Mouse (Mus musculus) MEL (cell line): Measurements from ENCODE around the gene Hrh1. TPM values are rescaled to one million over a fixed set of nuclear protein-coding genes. Genes with fewer than 3 reads are reported as not detected.

Experiments
- DNase-seq: peaks from one replicate; pipeline ENCODE4 v3.0.0; 2011; ENCODE audit warnings: low read depth, low spot score
- H3K27ac ChIP-seq: 2 replicates; pipeline ENCODE4 v1.5.1; 2012; ENCODE audit warnings: low read depth, mild to moderate bottlenecking, control low read depth, low read length, moderate library complexity; ENCODE audit not compliant: control insufficient read depth
- H3K27me3 ChIP-seq, 2 experiments: fragments of 150-350 bp in 1 of 2; sonication (generic) in 1 of 2; 2 replicates each; pipeline ENCODE4 v1.6.1; 2012; ENCODE audit warnings: low read length in 2 of 2, mild to moderate bottlenecking in 2 of 2, improper control_type of control experiment in 1 of 2, moderate library complexity in 1 of 2; ENCODE audit not compliant: insufficient read depth in 2 of 2, control insufficient read depth in 1 of 2
- H3K36me3 ChIP-seq, 2 experiments: 2 replicates each; pipeline ENCODE4 v1.6.1; 2012 to 2014; ENCODE audit warnings: low read length in 2 of 2, improper control_type of control experiment in 1 of 2, inconsistent platforms in 1 of 2, mild to moderate bottlenecking in 1 of 2; ENCODE audit not compliant: insufficient read depth in 2 of 2, control insufficient read depth in 1 of 2
- H3K4me1 ChIP-seq, 2 experiments: fragments of 150-350 bp in 1 of 2; sonication (generic) in 1 of 2; 2 replicates each; pipeline ENCODE4 v1.6.1; 2012; ENCODE audit warnings: low read length in 2 of 2, improper control_type of control experiment in 1 of 2, mild to moderate bottlenecking in 1 of 2; ENCODE audit not compliant: insufficient read depth in 2 of 2, control insufficient read depth in 1 of 2
- H3K4me3 ChIP-seq, 2 experiments: fragments of 150-350 bp in 1 of 2; sonication (generic) in 1 of 2; 2 replicates each; pipeline ENCODE4 v1.5.1; 2012; ENCODE audit warnings: low read depth in 2 of 2, low read length in 2 of 2, mild to moderate bottlenecking in 2 of 2, moderate library complexity in 2 of 2, control low read depth in 1 of 2, improper control_type of control experiment in 1 of 2; ENCODE audit not compliant: control insufficient read depth in 1 of 2, insufficient read depth in 1 of 2
- H3K79me2 ChIP-seq: 2 replicates; pipeline ENCODE4 v1.6.1; 2012; ENCODE audit warnings: mild to moderate bottlenecking, low read length, moderate library complexity; ENCODE audit not compliant: control insufficient read depth, poor library complexity, insufficient read depth
- H3K9ac ChIP-seq: 2 replicates; pipeline ENCODE4 v1.6.1; 2012; ENCODE audit warnings: low read depth, mild to moderate bottlenecking, control low read depth, low read length, moderate library complexity; ENCODE audit not compliant: control insufficient read depth, poor library complexity, severe bottlenecking
- H3K9me3 ChIP-seq: fragments of 150-350 bp; sonication (generic); replicated peaks from 2 replicates; pipeline ENCODE4 v1.6.1; 2012; ENCODE audit warnings: mild to moderate bottlenecking, low read length, improper control_type of control experiment, moderate library complexity; ENCODE audit not compliant: insufficient read depth
- CHD2 ChIP-seq: IDR thresholded peaks from 2 replicates; pipeline ENCODE4 v1.6.1; 2011; ENCODE audit warnings: low read length, improper control_type of control experiment
- ELF1 ChIP-seq: IDR thresholded peaks from 2 replicates; pipeline ENCODE4 v1.6.1; 2014; ENCODE audit warnings: low read depth, mild to moderate bottlenecking, inconsistent platforms, low read length, improper control_type of control experiment, moderate library complexity
- JUND ChIP-seq: IDR thresholded peaks from 2 replicates; pipeline ENCODE4 v1.6.1; 2011; ENCODE audit warnings: low read depth, mild to moderate bottlenecking, improper control_type of control experiment, low read length
- KAT2A ChIP-seq: conservative IDR thresholded peaks from 2 replicates; pipeline ENCODE4 v1.6.1; 2012; ENCODE audit warnings: low read depth, low read length, improper control_type of control experiment, inconsistent platforms
- MAFK ChIP-seq: IDR thresholded peaks from 2 replicates; pipeline ENCODE4 v1.6.1; 2011; ENCODE audit warnings: low read depth, mild to moderate bottlenecking, low read length, improper control_type of control experiment, borderline replicate concordance
- MAZ ChIP-seq: IDR thresholded peaks from 2 replicates; pipeline ENCODE4 v1.6.1; 2012; ENCODE audit warnings: low read depth, mild to moderate bottlenecking, inconsistent platforms, low read length, improper control_type of control experiment
- MEF2A ChIP-seq: IDR thresholded peaks from 2 replicates; pipeline ENCODE4 v1.6.1; 2014; ENCODE audit warnings: low read depth, mild to moderate bottlenecking, inconsistent platforms, low read length, improper control_type of control experiment; ENCODE audit not compliant: poor library complexity, insufficient replicate concordance, severe bottlenecking; ENCODE audit errors: extremely low read depth
- MXI1 ChIP-seq: IDR thresholded peaks from 2 replicates; pipeline ENCODE4 v1.6.1; 2011; ENCODE audit warnings: mild to moderate bottlenecking, low read depth, low read length, improper control_type of control experiment
- MYB ChIP-seq: IDR thresholded peaks from 2 replicates; pipeline ENCODE4 v1.6.1; 2011; ENCODE audit warnings: mild to moderate bottlenecking, low read depth, low read length, improper control_type of control experiment
- NELFE ChIP-seq: IDR thresholded peaks from 2 replicates; pipeline ENCODE4 v1.6.1; 2011; ENCODE audit warnings: low read depth, low read length, improper control_type of control experiment
- NRF1 ChIP-seq: IDR thresholded peaks from 2 replicates; pipeline ENCODE4 v1.6.1; 2014; ENCODE audit warnings: low read depth, mild to moderate bottlenecking, inconsistent platforms, low read length, improper control_type of control experiment, moderate library complexity; ENCODE audit not compliant: poor library complexity, insufficient read depth, severe bottlenecking
- POLR2AphosphoS5 ChIP-seq: IDR thresholded peaks from 2 replicates; pipeline ENCODE4 v1.6.1; 2012; ENCODE audit warnings: low read depth, borderline replicate concordance, mild to moderate bottlenecking, inconsistent platforms, low read length, moderate library complexity, mixed read lengths
- RCOR1 ChIP-seq: IDR thresholded peaks from 2 replicates; pipeline ENCODE4 v1.6.1; 2012; ENCODE audit warnings: low read depth, mild to moderate bottlenecking, inconsistent platforms, low read length, improper control_type of control experiment
- SIN3A ChIP-seq: IDR thresholded peaks from 2 replicates; pipeline ENCODE4 v1.6.1; 2012; ENCODE audit warnings: low read length, improper control_type of control experiment, inconsistent platforms
- TAL1 ChIP-seq: IDR thresholded peaks from 2 replicates; pipeline ENCODE4 v1.6.1; 2012; ENCODE audit warnings: mild to moderate bottlenecking, inconsistent platforms, low read length, moderate library complexity, mixed read lengths
- TBP ChIP-seq: IDR thresholded peaks from 2 replicates; pipeline ENCODE4 v1.8.0; 2011; ENCODE audit warnings: low read depth, low read length, improper control_type of control experiment
- TCF12 ChIP-seq: IDR thresholded peaks from 2 replicates; pipeline ENCODE4 v1.6.1; 2014; ENCODE audit warnings: low read depth, mild to moderate bottlenecking, inconsistent platforms, low read length, improper control_type of control experiment, moderate library complexity
- UBTF ChIP-seq: IDR thresholded peaks from 2 replicates; pipeline ENCODE4 v1.6.1; 2012; ENCODE audit warnings: low read depth, mild to moderate bottlenecking, inconsistent platforms, low read length, improper control_type of control experiment, moderate library complexity, borderline replicate concordance; ENCODE audit not compliant: insufficient read depth
- ZKSCAN1 ChIP-seq: IDR thresholded peaks from 2 replicates; pipeline ENCODE4 v1.6.1; 2012; ENCODE audit warnings: low read depth, mild to moderate bottlenecking, inconsistent platforms, low read length, improper control_type of control experiment, moderate library complexity
- ZMIZ1 ChIP-seq: IDR thresholded peaks from 2 replicates; pipeline ENCODE4 v1.6.1; 2012; ENCODE audit warnings: low read depth, mild to moderate bottlenecking, inconsistent platforms, low read length, improper control_type of control experiment, moderate library complexity
- ZNF384 ChIP-seq: IDR thresholded peaks from 2 replicates; pipeline ENCODE4 v1.6.1; 2012; ENCODE audit warnings: low read depth, mild to moderate bottlenecking, inconsistent platforms, low read length, improper control_type of control experiment
- polyA plus RNA-seq, 2 experiments: library from polyadenylated mRNA; stranded (reverse) in 1 of 2; unstranded in 1 of 2; fragments of >175 nt in 1 of 2; fragments of >200 nt in 1 of 2; gene quantifications; 2 replicates each; pipeline versions ENCODE4 v1.2.1 to v1.2.4; 2012; ENCODE audit warnings: low replicate concordance in 2 of 2, low read depth in 1 of 2; ENCODE audit not compliant: insufficient read length in 2 of 2, insufficient read depth in 1 of 2, missing spikeins in 1 of 2
- total RNA-seq: library from RNA; depleted of rRNA; stranded (reverse); fragments of 300-350 nt; gene quantifications from 2 replicates; pipeline ENCODE4 v1.2.3, GENCODE M21; 2012

Hrh1 gene
- total and polyA plus RNA-seq, 3 experiments: not detected

DNA sequence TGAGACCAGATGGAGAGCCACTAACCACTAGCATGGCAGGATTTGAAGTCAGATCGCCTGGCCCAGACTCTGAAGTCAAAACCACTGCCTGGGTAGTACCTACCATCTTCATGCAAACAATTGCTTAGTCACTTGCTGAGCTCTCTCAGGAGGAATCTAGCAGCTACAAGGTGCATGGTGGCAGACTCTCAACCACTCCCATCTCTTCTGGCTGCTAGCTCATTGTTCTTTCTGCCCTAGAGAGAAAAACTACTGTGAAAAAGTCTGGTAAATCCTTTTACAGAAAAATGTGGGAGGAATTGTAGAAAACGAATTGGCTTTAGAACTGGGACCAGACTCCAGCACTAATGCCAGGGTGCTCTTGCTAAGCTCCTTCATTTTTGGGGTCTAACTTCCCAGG lies 7.6 kb upstream of the Hrh1 start:
- no peaks in the 10 kb centered on the region for H3K27me3 ChIP-seq
- no peaks in the 10 kb centered on the region for H3K36me3 ChIP-seq
- H3K9ac ChIP-seq: no peak overlapping the region
- DNase-seq: no peak
- H3K4me3 ChIP-seq: no peak overlapping the region
- no peaks in the 10 kb centered on the region for H3K4me1 ChIP-seq
- TF ChIP-seq KAT2A (no peak), ZMIZ1 (no peak), UBTF (no peak), MXI1 (no peak), MAFK (no peak), ELF1 (no peak), MAZ (no peak), TBP (no peak), MEF2A (no peak), MYB (no peak), RCOR1 (no peak), TAL1 (no peak)
- H3K27ac ChIP-seq: no peak overlapping the region
- no peaks in the 10 kb centered on the region for H3K79me2 ChIP-seq
- H3K9me3 ChIP-seq: no peaks in the 10 kb centered on the region

DNA sequence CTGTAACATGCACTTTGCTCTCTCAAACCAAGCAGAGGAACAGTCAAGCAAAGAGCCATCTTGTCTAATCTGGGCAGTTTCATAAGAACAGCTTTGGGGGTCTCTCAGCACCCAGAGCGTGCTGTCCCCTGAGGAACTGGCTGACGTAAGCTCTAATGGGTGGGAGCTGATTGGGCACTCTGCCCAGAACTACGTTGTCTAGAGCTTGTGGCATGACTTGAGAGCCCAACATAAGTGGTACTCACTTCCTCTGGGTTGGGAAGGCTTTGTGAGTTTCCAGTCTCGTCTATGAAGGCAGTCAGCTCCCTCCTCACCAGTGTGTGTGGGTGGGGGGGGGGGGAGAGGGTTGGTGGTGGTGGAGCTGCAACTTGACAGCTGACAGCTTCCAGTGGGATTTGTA lies 2.8 kb upstream of the Hrh1 start:
- Histone ChIP-seq H3K27ac (no peak overlapping the region), H3K36me3 (no peaks in the 10 kb centered on the region), H3K27me3 (no peaks in the 10 kb centered on the region), H3K9ac (no peak overlapping the region), H3K4me1 (no peaks in the 10 kb centered on the region), H3K79me2 (no peaks in the 10 kb centered on the region), H3K9me3 (no peaks in the 10 kb centered on the region), H3K4me3 (no peak overlapping the region)
- TF ChIP-seq ZNF384: no peak
- no peak for TF ChIP-seq MAFK
- TF ChIP-seq NELFE: no peak
- TF ChIP-seq POLR2AphosphoS5: no peak
- no peak for TF ChIP-seq MEF2A
- TF ChIP-seq JUND: no peak
- no peak for TF ChIP-seq CHD2
- no peak for TF ChIP-seq TAL1
- TF ChIP-seq ZKSCAN1: no peak
- no peak for TF ChIP-seq SIN3A
- no peak for TF ChIP-seq NRF1
- TF ChIP-seq ELF1: no peak
- TF ChIP-seq TCF12: no peak
- DNase-seq: no peak
